Mouse (Mus musculus) mesoderm, embryonic 11.5 days (tissue): ENCODE data around the gene Olfr1324.
"Not testable (repeated sequence)": the region's sequence is repeated elsewhere in the genome, so short reads cannot be mapped to it uniquely, and the experiment has no call there.

Experiments
- DNase-seq: peaks from one replicate; pipeline ENCODE4 v3.0.0-alpha.2; 2012; ENCODE audit warnings: low read depth, low spot score

The Olfr1324 gene

GRCm38 (mm10) chrX:50428398-50428797, at the start of gene Olfr1324:
Olfr1324 (minus strand) TSS chrX:50428498.
- DNase-seq, result no peak

- not testable (repeated sequence) for DNase-seq
Observed at GRCm38 (mm10) chrX:50470341-50470740, 42.0 kb upstream of the Olfr1324 start.

- DNase-seq, result no peak
Observed at GRCm38 (mm10) chrX:50456136-50456535, 27.8 kb upstream of the Olfr1324 start.

- no peak for DNase-seq
Observed at GRCm38 (mm10) chrX:50443352-50443751, 15.1 kb upstream of the Olfr1324 start.

- DNase-seq, result no peak
Observed at GRCm38 (mm10) chrX:50442696-50443095, 14.4 kb upstream of the Olfr1324 start.

- no peak for DNase-seq
Observed at GRCm38 (mm10) chrX:50432499-50432898, 4.2 kb upstream of the Olfr1324 start.

GRCm38 (mm10) chrX:50427712-50428328, 478 bp downstream of the Olfr1324 start:
- DNase-seq, result no peak

GRCm38 (mm10) chrX:50425899-50426436, 2.3 kb downstream of the Olfr1324 start:
- DNase-seq, result no peak

GRCm38 (mm10) chrX:50410361-50410760, 17.9 kb downstream of the Olfr1324 start:
- not testable (repeated sequence) for DNase-seq

- DNase-seq, result not testable (repeated sequence)
Observed at GRCm38 (mm10) chrX:50390616-50391015, 37.7 kb downstream of the Olfr1324 start.

GRCm38 (mm10) chrX:50374978-50375377, 53.3 kb downstream of the Olfr1324 start:
- DNase-seq, result no peak
